Mouse (Mus musculus): ENCODE measurements around the gene Ube2m.

Gene Ube2m

DNA sequence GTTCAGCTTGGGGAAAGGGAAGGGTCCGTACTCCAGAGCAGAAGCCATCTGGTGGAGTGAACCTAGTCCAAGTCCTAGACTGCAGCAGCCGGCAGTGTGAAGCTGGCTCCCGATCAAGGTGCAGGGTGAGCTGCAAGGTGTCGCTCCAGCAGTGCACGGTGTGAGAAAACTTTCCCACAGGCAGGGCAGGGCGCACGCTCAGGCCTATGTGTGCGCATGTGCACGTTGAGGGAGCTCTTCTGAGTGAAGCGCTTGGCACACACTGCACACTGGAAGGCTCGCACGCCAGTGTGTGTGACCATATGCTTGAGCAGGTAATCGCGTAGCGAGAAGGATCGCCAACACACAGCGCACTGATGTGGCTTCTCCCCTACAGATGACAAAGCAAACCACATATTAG, 32.1 kb downstream of the Ube2m start:
- in situ Hi-C loops (cut with MseI, MboI): loop anchor here in 1 of 2 experiments (5.0 kb wide), 1 partner anchor 41 kb away; no protein-coding TSS in a partner anchor

DNA sequence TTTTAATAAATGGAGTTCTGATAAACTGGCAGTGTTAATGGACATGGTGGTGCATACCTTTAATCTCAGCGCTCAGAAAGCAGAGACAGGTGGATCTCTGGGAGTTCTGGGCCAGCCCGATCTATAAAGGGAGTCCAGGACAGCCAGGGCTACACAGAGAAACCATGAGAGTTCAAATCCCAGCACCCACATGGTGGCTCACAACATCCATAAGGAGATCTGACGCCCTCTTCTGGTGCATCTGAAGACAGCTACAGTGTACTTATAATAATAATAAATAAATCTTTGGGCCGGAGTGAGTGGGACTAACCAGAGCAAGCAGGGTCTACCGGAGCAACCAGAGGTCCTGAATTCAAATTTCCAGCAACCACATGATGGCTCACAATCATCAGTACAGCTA, 34.7 kb downstream of the Ube2m start:
- in situ Hi-C loops (cut with MseI, MboI): no loop called here

DNA sequence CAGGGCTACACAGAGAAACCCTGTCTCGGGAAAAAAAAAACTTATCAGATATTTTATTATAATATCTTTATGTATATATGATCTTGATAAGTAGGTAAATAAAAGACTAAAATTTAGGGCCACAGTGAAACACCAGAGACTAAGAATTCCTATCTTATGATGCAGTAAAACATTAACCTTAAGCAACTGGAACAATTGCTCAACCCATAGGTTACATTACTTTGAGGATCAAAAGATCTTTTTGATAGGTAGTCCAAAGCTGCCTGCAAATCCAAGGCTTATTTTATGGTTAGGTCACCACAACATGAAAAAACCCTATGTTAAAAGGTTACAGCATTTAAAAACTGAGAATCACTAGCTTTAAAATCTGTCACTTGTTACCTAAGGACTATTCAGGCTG, 36.5 kb downstream of the Ube2m start:
- in situ Hi-C loops (cut with MseI, MboI): no loop called here

DNA sequence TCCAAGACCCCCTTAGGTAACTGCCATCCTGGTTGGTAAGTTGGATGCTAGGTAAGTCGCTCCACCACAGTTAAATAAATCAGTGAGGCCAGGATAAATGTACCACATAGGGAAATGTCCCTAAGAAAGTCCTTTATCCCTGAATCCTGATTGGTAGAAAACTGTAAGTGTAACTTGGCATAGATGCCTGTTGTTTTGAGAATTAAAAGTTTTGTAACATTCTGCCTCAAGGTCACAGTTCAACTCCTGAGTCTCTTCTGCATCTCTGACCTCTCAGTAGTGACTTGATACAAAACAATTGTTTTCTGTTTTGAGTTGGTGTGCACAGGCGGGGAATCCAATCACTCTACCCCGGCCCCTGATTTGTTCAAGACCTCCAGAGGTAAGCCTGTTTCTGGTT, 39.2 kb downstream of the Ube2m start, which contains the start of gene Trim28:
Gene Trim28 (plus strand): TSS at position 264 of the 400 bp plus-strand sequence.
- in situ Hi-C loops (cut with MseI, MboI): no loop called here

DNA sequence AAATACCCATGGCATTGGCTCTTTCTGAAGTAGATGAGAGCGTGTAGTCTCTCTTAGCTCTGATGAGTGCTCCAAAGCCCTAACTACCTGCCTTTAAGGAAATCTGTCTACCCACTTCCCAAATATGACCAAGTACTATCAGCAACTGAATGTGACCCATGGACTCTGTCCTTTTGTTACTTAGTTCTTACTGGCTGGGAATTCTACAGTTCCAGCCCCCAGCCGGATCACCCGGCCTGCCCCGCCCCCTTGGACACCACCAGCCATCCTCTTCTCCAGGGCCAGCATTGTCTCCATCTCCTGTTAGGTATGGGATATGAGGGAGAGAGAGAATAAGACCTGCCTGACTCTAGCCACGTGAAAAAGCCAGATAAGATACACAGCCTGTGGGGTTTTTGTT, 40.0 kb downstream of the Ube2m start, which contains the start of gene Slc27a5:
Gene Slc27a5 (minus strand): TSS at position 140 of the 400 bp plus-strand sequence.
- in situ Hi-C loops (cut with MseI, MboI): no loop called here

DNA sequence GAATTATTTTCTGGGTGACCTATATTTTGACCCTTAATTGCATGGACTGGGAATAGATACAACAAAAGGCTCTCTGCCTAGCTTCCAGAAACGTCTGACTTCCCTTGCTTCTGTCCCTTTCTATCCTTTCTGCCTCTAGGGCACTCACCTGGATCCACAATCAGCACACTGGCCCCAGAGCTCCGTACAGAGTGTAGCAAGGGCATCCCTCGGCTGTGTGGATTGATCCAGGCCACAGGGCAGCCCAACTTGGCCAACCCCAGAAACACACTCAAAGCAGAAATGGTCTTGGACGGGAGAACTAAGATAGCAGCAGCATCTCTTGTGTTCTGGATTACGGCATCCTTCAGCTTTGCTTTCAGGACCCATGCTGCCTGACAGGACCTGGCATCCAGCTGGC, 40.8 kb downstream of the Ube2m start:
- in situ Hi-C loops (cut with MseI, MboI): no loop called here

DNA sequence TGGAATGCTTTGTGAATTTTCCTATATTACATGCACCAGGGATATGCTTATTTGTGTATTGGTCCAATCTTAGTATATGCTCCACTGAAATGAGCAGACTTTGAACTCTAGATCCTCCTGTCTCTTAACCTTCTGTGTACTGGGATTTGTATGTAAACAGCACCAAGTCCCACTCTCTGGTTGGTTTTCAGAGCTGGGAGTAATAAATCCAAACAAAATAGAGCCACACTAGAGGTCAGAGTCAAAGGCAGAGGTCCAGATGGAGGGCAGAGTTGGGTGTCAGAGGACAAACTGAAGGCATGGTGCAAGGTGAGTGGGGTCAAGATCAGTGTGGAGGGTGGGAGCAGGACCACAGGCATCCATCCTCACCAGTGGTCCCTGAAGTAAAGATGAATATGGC, 42.2 kb downstream of the Ube2m start:
- in situ Hi-C loops (cut with MseI, MboI): no loop called here

DNA sequence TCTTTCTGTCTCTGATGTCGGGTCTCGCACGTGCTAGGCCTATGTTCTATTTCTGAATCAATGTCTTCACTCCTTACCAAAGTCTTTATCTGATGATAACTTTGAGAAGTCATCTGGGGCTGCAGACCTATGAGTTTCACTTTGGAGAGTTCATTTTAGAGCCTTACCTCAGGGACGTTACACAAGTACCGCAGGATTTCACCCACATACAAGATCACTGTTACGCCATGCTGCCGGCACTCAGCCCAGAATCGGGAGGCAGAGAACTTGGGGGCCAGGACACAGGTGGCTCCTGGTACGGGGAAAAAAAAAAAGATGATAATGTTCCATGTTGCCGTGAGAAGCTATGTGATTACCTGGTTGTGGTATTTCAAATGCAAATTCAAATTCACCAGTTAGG, 44.9 kb downstream of the Ube2m start:
- in situ Hi-C loops (cut with MseI, MboI): no loop called here

DNA sequence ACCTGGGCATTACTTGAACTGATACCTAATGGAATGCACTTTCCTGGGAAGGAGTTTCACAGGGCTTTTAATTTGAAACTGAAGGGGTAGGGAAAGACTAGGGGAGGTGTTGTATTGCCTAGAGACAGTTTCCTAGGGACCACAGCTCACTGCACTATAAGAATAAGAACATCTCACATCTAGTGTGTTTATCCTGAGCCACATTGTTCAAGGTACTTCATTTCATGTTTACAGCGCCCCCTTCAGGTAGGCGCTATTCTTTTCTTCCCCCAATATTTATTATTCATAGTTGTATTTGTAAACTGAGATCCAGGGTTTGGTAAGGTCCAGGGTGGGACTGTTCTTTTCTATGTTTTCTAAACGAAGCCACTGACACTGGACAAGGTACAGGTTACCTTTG, 45.9 kb downstream of the Ube2m start:
- in situ Hi-C loops (cut with MseI, MboI): no loop called here

DNA sequence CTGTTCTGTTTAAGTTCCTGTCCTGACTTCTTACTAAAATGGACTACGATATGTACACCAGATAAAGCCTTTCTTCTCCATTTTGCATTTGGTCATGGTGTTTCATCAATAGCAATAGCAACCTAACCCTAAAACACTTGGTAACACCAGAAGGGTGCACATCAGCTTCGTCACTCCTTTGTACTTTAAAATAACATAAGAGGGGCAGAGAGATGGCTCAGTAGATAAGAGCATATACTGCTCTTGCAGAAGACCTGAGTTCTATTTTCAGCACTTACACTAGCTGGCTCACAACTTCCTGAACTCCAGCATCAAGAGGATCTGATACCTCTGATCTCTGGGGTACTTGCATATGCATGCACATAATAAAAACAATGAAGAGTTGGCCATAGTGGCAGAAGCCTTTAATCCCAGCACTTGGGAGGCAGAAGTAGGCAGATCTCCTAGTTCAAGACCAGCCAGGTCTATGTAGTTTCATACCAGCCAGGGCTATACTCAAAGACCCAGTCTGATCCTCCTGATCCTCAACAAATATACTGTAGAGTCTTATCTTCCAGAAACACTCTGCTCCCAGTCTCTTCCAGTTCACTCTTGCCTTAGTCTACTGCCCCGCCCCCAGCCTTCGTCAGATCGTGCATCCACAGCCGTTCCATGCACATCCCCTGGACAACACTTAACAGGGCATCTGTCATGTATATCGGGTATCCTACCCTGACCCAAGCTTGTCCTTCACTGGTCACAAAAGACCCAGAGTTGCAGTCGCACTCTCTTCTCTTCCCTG, 50.5 kb downstream of the Ube2m start:
- in situ Hi-C loops (cut with MseI, MboI): no loop called here

DNA sequence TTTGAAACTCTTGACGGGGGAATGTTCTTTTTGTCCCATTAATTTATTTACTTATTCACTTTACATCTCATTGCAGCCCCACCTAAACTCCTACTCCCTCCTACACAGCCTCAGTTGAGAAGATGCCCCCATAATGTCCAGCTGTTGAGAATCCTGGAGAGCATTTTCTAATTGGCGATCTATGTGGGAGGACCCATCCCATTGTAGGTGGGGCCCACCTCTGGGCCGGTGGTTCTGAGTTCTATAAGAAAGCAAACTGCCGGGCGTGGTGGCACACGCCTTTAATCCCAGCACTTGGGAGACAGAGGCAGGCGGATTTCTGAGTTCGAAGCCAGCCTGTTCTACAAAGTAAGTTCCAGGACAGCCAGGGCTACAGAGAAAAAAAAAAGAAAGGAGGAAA, 51.2 kb downstream of the Ube2m start:
- in situ Hi-C loops (cut with MseI, MboI): no loop called here

DNA sequence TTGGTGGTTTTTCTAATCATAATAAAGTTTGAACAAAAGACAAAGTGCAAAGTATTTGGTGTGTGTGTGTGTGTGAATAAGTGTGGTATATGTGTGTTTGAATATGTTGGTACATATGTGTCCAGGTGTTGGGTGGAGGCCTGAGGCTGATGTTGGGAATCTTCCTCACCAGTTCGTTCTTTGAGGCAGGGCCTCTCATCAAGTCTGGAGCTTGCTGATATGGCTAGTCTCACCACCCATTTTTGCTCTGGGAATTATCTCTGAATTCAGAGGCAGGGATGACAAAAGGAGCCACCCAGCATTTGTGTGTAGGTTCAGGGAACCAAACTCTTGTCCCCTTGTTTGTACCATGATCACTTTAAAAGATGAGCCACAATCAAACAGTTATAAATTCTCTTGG, 52.4 kb downstream of the Ube2m start:
- in situ Hi-C loops (cut with MseI, MboI): no loop called here

Measured in mouse trophoblast stem cell (cell line).